Mouse (Mus musculus): ENCODE measurements around the gene C2cd4c.
A peak's percentile ranks its signal among the peaks of the same experiment; 100 is the strongest.

C2cd4c gene

DNA sequence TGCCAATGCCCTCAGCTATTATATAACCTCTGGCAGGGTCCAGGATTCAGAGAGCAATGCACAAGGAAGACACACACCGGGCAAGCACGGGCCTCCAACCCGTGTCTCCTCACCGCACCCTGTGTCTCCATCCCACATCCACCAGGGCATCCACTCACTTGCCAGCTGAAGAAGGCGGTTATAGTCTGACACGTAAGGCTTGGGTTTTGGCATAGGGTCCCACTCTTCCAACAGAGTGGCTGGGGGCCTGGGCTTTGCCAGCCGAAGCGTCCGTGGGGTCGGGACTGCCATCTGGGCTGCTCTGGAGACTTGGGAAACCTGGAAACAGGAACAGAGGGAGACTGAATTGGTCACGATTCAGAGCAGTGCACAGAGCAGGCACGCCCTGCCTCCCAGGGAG lies 34.0 kb downstream of the C2cd4c start:
- peak; percentile 17 for DNase-seq (ENCODE audit: low read depth, low spot score)

DNA sequence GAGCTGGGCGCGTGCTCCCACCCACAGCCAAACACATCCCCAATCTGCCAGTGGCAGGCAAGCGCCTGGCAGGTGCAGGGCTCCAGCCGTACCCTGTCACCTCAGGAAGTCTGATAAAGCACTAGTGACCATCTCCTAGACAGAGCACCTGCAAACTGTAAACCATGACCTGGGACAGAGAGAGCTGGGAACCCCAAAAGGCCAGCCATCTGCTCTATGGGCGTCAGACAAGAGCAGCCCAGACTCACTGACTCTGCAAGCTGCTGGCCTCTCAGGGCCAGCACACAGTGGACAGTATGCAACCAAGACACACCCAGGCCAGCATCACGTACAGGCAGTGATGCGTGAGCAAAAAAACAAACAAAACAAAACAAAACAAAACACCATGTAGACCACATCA lies 34.9 kb downstream of the C2cd4c start:
- DNase-seq (ENCODE audit: low read depth, low spot score) = no peak

DNA sequence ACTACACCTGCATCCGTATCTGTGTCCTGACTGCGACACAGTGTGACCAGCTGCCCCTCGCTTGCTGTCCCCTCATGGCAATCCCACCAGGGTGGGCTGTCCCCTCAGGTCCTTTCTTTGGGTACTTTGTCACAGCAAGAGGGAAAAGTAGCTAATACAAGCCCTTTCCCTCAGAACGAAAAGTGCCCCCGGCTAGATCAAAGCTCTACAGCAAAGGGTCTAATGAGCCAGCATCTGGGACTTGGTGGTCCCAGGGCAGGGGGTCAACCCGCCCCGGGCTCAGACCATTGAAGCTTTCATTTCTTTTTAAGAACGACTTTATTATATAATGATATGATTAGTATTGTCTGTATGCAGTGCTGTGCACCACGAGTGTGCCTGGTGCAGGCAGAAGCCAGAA lies 35.5 kb downstream of the C2cd4c start:
- DNase-seq (ENCODE audit: low read depth, low spot score) = no peak

DNA sequence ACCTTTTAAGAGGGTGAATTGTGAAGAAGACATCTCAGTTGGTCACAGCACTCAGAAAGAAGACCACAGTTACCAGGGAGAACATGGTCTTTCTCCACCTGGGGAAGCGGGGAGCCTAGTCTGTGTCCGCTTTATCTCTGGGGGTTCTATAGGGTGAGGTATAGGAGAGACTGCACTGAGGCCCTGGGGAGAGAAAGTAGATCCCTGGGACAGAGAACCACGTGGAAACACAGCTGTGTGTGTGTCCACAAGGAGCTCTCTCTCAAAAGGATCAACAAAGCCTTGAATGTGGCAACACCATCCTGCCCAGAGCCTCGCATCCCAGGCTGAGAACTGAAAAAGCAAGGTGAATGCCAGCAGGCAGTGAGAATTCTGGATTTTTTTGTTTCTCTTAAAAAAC lies 36.4 kb downstream of the C2cd4c start:
- DNase-seq (ENCODE audit: low read depth, low spot score) = no peak

DNA sequence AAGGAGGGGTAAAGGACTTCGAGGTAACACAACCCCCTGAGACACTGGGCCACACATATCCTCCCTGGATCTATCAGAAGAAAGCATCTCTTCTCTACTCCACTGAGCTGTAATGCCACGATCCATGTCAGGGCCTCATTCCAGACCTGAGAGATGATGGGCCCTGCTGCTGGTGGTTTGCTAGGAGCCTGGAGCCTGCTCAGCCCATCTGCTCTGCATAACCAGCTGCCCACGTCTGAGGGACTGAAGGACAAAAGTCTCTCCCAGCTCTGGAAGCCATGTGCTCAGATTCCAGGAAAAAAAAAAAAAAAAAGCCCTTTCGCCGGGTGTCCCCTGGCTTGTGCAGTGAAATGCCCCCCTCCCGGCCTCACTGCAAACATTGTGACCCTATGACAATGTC lies 38.1 kb downstream of the C2cd4c start:
- DNase-seq (ENCODE audit: low read depth, low spot score) = peak; percentile 60

DNA sequence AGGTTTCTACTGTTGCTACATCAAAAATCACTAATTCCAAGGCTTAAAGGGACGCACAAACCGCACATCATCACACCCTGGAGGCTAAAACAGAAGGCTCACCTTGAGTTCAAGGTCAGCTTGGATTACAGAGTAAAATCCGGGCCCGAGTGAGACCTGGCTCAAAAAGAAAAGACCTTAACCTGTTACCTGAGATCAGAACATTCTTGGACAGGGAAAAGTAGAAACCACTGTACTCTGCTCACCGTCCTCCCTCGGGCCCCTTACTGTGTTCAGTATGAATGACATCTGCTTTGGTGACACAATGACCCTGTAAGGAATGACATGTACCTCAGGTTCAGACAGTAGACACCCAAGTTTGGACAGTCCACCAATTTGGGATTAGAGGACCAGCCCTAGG lies 39.0 kb downstream of the C2cd4c start:
- DNase-seq (ENCODE audit: low read depth, low spot score) = no peak

DNA sequence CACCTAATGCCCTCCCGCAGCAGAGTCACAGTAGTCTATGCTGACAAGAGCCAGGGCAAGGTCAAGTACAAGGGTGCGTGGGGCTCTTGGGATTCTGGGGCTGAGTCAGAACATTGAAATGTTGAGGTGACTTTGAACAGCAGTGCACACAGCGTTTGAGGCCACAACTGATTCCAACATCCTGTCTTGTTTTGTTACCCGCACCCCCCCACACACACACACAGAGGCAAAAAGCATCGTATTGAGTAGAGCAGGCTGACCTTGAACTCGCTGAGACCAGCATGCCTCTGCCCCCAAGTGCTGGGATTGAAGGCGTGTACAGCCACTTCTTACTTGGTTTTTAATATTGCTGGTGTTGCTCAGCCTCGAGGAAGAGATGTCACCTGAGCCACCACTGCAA lies 39.5 kb downstream of the C2cd4c start:
- no peak for DNase-seq (ENCODE audit: low read depth, low spot score)

DNA sequence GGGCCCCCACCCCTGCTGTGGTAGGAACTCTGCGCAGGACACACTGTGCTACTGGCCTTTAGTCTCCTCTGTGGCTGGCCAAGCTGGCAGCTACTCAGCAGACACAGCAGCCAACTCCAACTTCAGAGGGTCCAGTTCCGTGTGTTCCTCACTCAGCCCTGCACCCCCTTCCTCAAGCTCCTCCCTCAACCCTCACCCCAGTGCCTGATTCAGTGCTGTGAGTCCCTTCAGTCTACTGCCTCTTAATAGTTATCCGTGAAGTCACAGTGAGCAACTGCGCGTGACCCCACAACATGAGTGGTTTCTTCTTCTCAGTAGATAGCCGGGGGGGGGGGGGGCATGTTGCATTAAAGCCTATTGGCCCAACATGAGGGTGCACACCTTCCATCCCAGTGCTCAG lies 40.2 kb downstream of the C2cd4c start:
- DNase-seq (ENCODE audit: low read depth, low spot score) = no peak

DNA sequence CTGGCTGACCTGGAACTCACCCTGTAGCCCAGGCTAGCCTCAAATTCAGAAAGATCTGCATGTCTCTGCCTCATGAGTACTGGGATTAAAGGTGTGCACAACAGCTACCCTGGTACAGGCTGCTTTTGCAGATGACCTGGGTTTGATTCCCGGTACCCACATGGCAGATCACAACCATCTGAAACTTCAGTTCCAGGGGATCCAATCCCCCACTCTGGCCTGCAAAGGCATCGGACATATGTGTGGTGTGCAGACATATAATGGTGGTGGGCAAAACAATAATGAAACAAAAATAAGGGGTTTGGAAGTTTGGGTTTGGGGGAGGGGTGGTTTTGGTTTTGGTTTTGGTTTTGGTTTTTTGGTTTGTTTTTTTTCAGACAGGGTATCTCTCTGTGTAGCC lies 42.5 kb downstream of the C2cd4c start:
- DNase-seq (ENCODE audit: low read depth, low spot score) = no peak

DNA sequence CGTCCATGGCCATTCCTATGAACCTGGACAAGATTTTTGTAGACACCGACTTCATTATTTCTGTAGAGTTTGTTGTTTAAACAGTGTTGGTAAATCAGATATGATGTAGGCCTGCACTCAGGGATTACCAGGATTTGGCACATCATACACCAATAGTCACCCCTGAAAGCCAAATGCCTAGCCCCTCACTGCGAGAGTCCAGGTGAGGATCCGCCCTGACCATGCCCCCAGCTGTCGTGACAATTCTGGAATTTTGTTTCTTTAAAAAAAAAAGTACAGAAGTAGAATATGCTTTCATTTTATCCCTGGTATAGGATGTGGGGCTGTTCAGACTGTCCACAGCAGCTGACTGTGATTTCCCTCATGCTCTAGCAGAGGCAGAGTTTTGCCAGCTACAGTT lies 43.9 kb downstream of the C2cd4c start:
- DNase-seq (ENCODE audit: low read depth, low spot score) = no peak

DNA sequence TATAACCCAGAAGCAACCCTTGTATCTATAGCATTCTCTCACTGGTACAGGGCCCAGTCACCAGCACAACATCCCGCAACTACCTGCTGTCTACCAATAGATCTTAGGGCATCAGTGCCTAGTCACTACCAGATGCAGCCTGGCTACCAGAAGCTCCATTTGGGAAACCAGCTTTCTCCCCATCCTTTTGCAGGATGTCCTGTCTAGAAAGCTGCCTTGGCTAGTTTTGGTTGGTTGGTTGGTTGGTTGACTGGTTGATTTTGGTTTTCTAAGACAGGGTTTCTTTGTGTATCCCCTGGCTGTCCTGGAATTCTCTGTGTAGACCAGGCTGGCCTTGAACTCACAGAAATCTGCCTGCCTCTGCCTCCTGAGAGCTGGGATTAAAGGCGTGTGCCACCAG lies 54.1 kb downstream of the C2cd4c start:
- DNase-seq (ENCODE audit: low read depth, low spot score) = no peak

DNA sequence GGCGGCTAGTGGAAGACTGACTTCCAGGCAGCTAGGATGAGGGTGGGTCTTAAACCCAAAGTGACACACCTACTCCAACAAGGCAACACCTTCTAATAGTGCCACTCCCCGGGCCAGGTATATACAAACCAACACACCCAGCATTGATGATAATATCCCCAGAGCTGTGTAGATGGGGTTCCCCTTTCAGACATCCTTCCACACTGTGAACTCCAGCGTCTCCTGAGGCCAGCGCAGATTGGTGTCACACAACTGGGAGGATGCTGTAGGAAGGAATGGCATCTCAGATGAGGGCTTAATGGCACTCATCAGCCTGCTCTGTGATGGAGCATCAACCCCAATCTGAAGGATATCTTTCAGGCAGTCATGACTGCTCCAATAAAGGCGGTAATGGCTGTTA lies 56.3 kb downstream of the C2cd4c start:
- DNase-seq (ENCODE audit: low read depth, low spot score) = no peak

DNA sequence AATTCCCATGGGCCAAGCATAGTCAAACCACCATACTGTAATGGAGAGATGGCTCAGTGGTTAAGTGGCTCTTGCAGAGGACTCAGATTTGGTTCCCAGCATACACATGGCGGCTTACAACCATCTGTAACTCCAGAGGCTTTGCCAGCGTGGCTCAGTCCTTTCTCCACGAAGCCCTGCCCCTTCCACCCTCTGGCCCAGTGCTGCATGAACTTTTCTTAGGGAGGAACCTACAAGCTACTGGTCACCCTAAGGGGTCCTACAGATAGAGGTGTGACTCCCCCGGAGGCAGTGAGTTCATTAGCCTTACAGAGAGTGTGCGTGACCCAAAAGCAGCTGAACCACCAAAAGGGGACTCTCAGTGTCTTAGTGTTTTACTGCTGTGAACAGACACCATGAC lies 56.9 kb downstream of the C2cd4c start:
- no peak for DNase-seq (ENCODE audit: low read depth, low spot score)
